Mouse (Mus musculus): ENCODE results near the gene Gfod1. TPM values are rescaled to one million over a fixed set of nuclear protein-coding genes. Genes with fewer than 3 reads are reported as not detected.

Gfod1 gene
- polyA plus RNA-seq, 1 experiment from 2014 or later: 0.53 TPM

DNA sequence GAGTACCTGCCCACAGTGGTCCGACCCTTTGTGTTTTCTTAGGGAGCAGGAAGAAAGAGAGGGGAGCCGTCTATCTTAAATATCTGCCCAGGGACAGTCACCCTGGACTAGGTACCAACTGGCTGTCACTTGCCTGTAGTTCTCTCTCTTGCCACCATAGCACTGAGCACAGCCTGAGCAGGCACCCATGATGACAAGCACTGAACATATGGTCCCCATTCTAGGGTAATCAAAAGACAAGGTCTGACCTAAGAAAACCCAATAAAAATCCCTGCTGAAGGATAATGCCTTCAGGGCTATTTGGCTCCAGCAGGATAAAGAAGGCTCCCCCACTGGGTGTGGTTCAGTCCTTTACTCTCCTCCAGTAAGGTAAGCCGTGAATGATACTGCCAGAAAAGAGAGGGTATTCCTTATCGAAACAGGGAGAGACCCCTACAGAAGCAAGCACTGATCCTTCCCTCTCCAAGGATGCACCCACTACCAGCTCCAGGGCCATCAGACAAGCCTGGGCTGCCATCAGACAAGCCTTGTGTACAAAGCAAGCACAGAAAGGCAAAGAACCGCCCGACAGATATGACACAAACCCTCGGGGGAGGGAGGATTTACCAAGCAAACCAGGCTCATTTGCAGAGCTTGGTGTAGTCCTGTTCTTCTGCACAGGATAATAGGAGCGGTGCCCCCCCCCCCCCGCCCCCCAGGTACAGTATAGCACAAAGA lies 68.9 kb downstream of the Gfod1 start:
- no peaks in the 10 kb centered on the region for H3K27me3 ChIP-seq (ENCODE audit: control insufficient read depth, insufficient read depth, low read length)
- DNase-seq (ENCODE audit: low spot score, missing footprints) (no peak), ATAC-seq (ENCODE audit: low FRiP score) (no peak)
- WGBS: 70% methylated on average over 9 of the region's 9 CpGs
- no peak overlapping the region for H3K4me3 ChIP-seq (ENCODE audit: low read depth, low read length)
- no peak overlapping the region for H3K9ac ChIP-seq (ENCODE audit: low read length)
- no peak overlapping the region for H3K27ac ChIP-seq (ENCODE audit: low read depth, low read length)
- no peak overlapping the region for H3K4me2 ChIP-seq
- H3K9me3 ChIP-seq (ENCODE audit: control insufficient read depth, low read length): no peaks in the 10 kb centered on the region
- no peaks in the 10 kb centered on the region for H3K36me3 ChIP-seq (ENCODE audit: control insufficient read depth, insufficient read depth, low read length)
- H3K4me1 ChIP-seq (ENCODE audit: control insufficient read depth, insufficient read depth, low read length): peaks cover 5% of the 10 kb centered on the region; the same call in 1 of the 2 replicates

DNA sequence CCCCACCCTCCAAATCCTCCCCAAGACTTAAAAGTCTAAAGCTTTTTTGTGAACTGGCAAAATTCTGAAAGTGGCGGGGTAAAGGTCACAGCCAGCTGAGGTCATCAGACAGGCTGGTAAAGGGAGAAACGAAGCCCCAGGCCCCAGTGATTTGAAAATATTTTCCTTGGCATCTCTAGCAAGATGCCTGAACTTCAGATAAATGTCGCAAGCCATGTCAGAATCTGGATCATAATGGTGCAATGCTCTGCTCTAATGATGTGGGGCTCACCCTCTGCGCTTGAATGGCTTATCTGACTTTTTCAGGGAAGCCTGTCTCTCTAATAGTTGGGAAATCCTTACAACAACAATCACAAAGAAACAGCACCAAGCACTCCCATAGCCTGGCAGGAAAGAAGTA lies 70.6 kb downstream of the Gfod1 start:
- Histone ChIP-seq H3K9me3 (ENCODE audit: control insufficient read depth, low read length) (no peaks in the 10 kb centered on the region), H3K4me1 (ENCODE audit: control insufficient read depth, insufficient read depth, low read length) (peaks cover 5% of the 10 kb centered on the region; the same call in 1 of the 2 replicates)

DNA sequence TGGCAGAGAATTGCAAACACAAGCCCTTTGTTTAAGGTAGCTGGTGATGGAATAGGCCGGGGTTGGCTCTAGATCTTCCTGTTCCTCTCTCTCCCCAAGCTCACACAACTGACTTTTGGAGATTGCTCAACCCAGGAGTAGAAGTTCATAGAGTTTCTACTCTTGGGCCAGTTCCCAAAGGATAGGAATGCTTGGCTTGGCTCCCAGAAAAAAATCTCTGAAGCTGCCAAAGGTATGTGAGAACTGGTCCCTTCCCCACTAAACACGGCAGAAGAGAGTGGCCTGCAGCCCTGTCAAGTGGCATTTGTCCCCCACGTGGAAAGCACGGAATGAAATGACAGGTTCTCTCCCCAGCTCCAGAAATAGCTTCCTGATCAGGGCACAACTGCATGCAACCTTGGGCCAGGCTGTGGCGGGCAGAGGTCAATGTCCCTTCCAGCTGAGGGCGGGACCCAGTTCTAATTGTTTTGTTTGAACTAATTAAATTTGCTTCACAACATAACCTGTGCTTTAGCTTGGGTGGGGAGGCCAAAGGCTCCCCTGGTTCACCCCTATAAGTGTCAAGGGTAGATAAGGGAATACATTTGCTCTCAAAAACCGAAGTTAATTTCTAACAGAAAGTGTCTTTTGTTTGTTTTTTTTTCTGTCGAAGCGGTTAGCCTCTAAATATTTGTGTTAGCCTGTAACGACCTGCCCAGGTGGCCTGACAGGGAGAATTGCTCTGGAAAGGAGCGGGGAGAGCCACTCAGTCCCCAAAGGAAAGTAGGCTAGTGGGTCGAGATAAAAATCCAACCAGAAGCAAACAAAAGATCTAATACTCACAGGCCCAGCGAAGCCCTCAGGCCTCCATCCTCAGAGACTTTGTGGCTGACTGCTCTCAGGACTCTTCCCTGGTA lies 71.8 kb downstream of the Gfod1 start:
- H3K4me1 ChIP-seq (ENCODE audit: control insufficient read depth, insufficient read depth, low read length): peaks cover 5% of the 10 kb centered on the region; the same call in 1 of the 2 replicates
- no peak overlapping the region for H3K4me2 ChIP-seq
- no peak overlapping the region for H3K27ac ChIP-seq (ENCODE audit: low read depth, low read length)
- H3K9ac ChIP-seq (ENCODE audit: low read length): no peak overlapping the region
- no peaks in the 10 kb centered on the region for H3K36me3 ChIP-seq (ENCODE audit: control insufficient read depth, insufficient read depth, low read length)
- no peaks in the 10 kb centered on the region for H3K27me3 ChIP-seq (ENCODE audit: control insufficient read depth, insufficient read depth, low read length)
- H3K9me3 ChIP-seq (ENCODE audit: control insufficient read depth, low read length): no peaks in the 10 kb centered on the region
- DNase-seq (ENCODE audit: low spot score, missing footprints) (no peak), ATAC-seq (ENCODE audit: low FRiP score) (no peak)
- WGBS: 58% methylated on average over 13 of the region's 13 CpGs
- H3K4me3 ChIP-seq (ENCODE audit: low read depth, low read length): no peak overlapping the region

More for the DNA sequence above, 70.6 kb downstream of the Gfod1 start:
- Histone ChIP-seq H3K36me3 (ENCODE audit: control insufficient read depth, insufficient read depth, low read length) (no peaks in the 10 kb centered on the region), H3K4me3 (ENCODE audit: low read depth, low read length) (no peak overlapping the region), H3K9ac (ENCODE audit: low read length) (no peak overlapping the region), H3K27me3 (ENCODE audit: control insufficient read depth, insufficient read depth, low read length) (no peaks in the 10 kb centered on the region), H3K4me2 (no peak overlapping the region), H3K27ac (ENCODE audit: low read depth, low read length) (no peak overlapping the region)
- ATAC-seq (ENCODE audit: low FRiP score): no peak
- no peak for DNase-seq (ENCODE audit: low spot score, missing footprints)
- WGBS: 63% methylated on average over 4 of the region's 4 CpGs

GRCm38 (mm10) chr13:43230842-43231241 lies 73.1 kb downstream of the Gfod1 start:
- Histone ChIP-seq H3K9me3 (ENCODE audit: control insufficient read depth, low read length) (no peaks in the 10 kb centered on the region), H3K36me3 (ENCODE audit: control insufficient read depth, insufficient read depth, low read length) (no peaks in the 10 kb centered on the region), H3K27ac (ENCODE audit: low read depth, low read length) (no peak overlapping the region), H3K4me2 (no peak overlapping the region), H3K9ac (ENCODE audit: low read length) (no peak overlapping the region), H3K27me3 (ENCODE audit: control insufficient read depth, insufficient read depth, low read length) (no peaks in the 10 kb centered on the region), H3K4me1 (ENCODE audit: control insufficient read depth, insufficient read depth, low read length) (peaks cover 5% of the 10 kb centered on the region; the same call in 1 of the 2 replicates), H3K4me3 (ENCODE audit: low read depth, low read length) (no peak overlapping the region)
- ATAC-seq (ENCODE audit: low FRiP score) (no peak), DNase-seq (ENCODE audit: low spot score, missing footprints) (no peak)
- WGBS: 84% methylated on average over 4 of the region's 4 CpGs

DNA sequence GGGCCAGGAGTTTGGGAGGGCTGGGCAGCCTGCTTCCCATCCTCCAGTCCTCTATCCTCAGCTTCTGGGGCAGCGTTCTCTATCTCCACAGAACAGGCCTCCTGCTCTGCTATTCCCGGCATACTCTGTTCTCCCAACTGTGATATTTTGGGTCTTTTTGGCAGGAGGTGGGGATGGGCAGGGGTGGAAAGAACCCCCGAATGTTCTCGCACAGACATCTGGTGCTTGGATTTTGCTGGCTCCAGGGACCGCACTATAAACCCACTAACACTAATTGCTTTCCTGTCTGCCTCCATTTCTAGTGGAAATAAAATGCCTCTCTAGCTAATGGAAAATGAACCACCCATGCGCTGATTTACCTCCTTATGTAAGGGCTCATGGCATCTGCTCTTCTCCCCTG lies 73.7 kb downstream of the Gfod1 start:
- H3K27me3 ChIP-seq (ENCODE audit: control insufficient read depth, insufficient read depth, low read length): no peaks in the 10 kb centered on the region
- H3K4me2 ChIP-seq: no peak overlapping the region
- no peaks in the 10 kb centered on the region for H3K9me3 ChIP-seq (ENCODE audit: control insufficient read depth, low read length)
- no peak overlapping the region for H3K9ac ChIP-seq (ENCODE audit: low read length)
- H3K36me3 ChIP-seq (ENCODE audit: control insufficient read depth, insufficient read depth, low read length): no peaks in the 10 kb centered on the region
- DNase-seq (ENCODE audit: low spot score, missing footprints): no peak
- WGBS: 82% methylated on average over 6 of the region's 6 CpGs
- ATAC-seq (ENCODE audit: low FRiP score): no peak
- H3K4me1 ChIP-seq (ENCODE audit: control insufficient read depth, insufficient read depth, low read length): peaks cover 5% of the 10 kb centered on the region; the same call in 1 of the 2 replicates
- H3K27ac ChIP-seq (ENCODE audit: low read depth, low read length): no peak overlapping the region
- H3K4me3 ChIP-seq (ENCODE audit: low read depth, low read length): no peak overlapping the region

DNA sequence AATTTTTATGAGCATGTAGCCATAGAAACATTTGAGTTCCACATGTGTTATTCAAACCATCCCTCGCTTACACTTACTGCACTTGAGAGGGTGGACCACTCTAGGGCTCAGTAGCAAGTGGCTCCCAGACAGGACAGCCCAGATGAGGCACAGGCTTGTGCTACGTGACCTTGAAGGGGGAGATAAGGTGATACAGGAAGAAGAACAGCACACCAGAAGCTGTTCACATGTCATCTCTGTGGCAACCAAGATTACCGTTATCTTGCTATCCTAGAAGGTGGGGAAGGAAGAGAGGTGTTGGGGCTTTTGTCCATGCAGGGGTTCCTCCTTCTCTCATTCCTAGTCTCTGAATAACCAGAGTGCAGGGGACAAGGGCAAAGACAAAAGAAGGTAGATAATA lies 74.2 kb downstream of the Gfod1 start:
- Histone ChIP-seq H3K4me3 (ENCODE audit: low read depth, low read length) (no peak overlapping the region), H3K27ac (ENCODE audit: low read depth, low read length) (no peak overlapping the region), H3K9ac (ENCODE audit: low read length) (no peak overlapping the region), H3K4me2 (no peak overlapping the region), H3K9me3 (ENCODE audit: control insufficient read depth, low read length) (no peaks in the 10 kb centered on the region), H3K27me3 (ENCODE audit: control insufficient read depth, insufficient read depth, low read length) (no peaks in the 10 kb centered on the region), H3K4me1 (ENCODE audit: control insufficient read depth, insufficient read depth, low read length) (peaks cover 3% of the 10 kb centered on the region; the same call in 1 of the 2 replicates), H3K36me3 (ENCODE audit: control insufficient read depth, insufficient read depth, low read length) (no peaks in the 10 kb centered on the region)
- DNase-seq (ENCODE audit: low spot score, missing footprints) (no peak), ATAC-seq (ENCODE audit: low FRiP score) (no peak)
- 83% methylated on average over 3 of the region's 3 CpGs for WGBS

DNA sequence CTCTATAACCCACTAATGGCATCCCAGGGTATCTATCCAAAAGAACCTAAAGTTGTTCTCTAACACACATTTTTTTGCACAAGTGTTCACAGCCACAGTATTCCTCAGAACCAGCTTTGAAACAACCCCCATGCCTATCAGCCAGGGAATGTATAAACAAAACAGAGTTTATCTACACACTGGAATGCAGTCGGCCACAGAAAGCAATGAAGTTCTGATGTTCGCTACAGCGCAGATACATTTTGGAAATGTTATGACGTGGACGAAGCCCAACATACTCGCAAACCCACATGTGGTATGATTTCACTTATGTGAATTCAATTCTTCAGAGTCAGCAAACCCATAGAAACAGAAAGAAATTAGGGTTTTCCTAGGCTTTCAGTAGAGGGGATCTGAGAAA lies 75.8 kb downstream of the Gfod1 start:
- H3K27ac ChIP-seq (ENCODE audit: low read depth, low read length): no peak overlapping the region
- H3K4me1 ChIP-seq (ENCODE audit: control insufficient read depth, insufficient read depth, low read length): peaks cover 2% of the 10 kb centered on the region; the same call in 1 of the 2 replicates
- no peak overlapping the region for H3K4me2 ChIP-seq
- DNase-seq (ENCODE audit: low spot score, missing footprints) (no peak), ATAC-seq (ENCODE audit: low FRiP score) (no peak)
- no peak overlapping the region for H3K9ac ChIP-seq (ENCODE audit: low read length)
- H3K27me3 ChIP-seq (ENCODE audit: control insufficient read depth, insufficient read depth, low read length): no peaks in the 10 kb centered on the region
- 86% methylated on average over 6 of the region's 6 CpGs for WGBS
- no peaks in the 10 kb centered on the region for H3K9me3 ChIP-seq (ENCODE audit: control insufficient read depth, low read length)
- no peaks in the 10 kb centered on the region for H3K36me3 ChIP-seq (ENCODE audit: control insufficient read depth, insufficient read depth, low read length)
- H3K4me3 ChIP-seq (ENCODE audit: low read depth, low read length): no peak overlapping the region

- H3K36me3 ChIP-seq (ENCODE audit: control insufficient read depth, insufficient read depth, low read length): no peaks in the 10 kb centered on the region
- no peak overlapping the region for H3K4me2 ChIP-seq
- no peaks in the 10 kb centered on the region for H3K4me1 ChIP-seq (ENCODE audit: control insufficient read depth, insufficient read depth, low read length)
- ATAC-seq (ENCODE audit: low FRiP score) (no peak), DNase-seq (ENCODE audit: low spot score, missing footprints) (no peak)
- no peak overlapping the region for H3K9ac ChIP-seq (ENCODE audit: low read length)
- H3K9me3 ChIP-seq (ENCODE audit: control insufficient read depth, low read length): no peaks in the 10 kb centered on the region
- H3K4me3 ChIP-seq (ENCODE audit: low read depth, low read length): no peak overlapping the region
- no peaks in the 10 kb centered on the region for H3K27me3 ChIP-seq (ENCODE audit: control insufficient read depth, insufficient read depth, low read length)
- 69% methylated on average over 10 of the region's 10 CpGs for WGBS
- no peak overlapping the region for H3K27ac ChIP-seq (ENCODE audit: low read depth, low read length)
Measured at GRCm38 (mm10) chr13:43226041-43226440, 77.9 kb downstream of the Gfod1 start.

- Histone ChIP-seq H3K4me2 (no peak overlapping the region), H3K4me1 (ENCODE audit: control insufficient read depth, insufficient read depth, low read length) (no peaks in the 10 kb centered on the region), H3K27me3 (ENCODE audit: control insufficient read depth, insufficient read depth, low read length) (no peaks in the 10 kb centered on the region), H3K36me3 (ENCODE audit: control insufficient read depth, insufficient read depth, low read length) (no peaks in the 10 kb centered on the region), H3K9me3 (ENCODE audit: control insufficient read depth, low read length) (no peaks in the 10 kb centered on the region), H3K9ac (ENCODE audit: low read length) (no peak overlapping the region), H3K27ac (ENCODE audit: low read depth, low read length) (no peak overlapping the region), H3K4me3 (ENCODE audit: low read depth, low read length) (no peak overlapping the region)
- WGBS: 70% methylated on average over 5 of the region's 5 CpGs
- DNase-seq (ENCODE audit: low spot score, missing footprints) (no peak), ATAC-seq (ENCODE audit: low FRiP score) (no peak)
Measured at GRCm38 (mm10) chr13:43225161-43225560, 78.8 kb downstream of the Gfod1 start.
